Mouse (Mus musculus): ENCODE measurements at regions not wholly inside any gene's neighbourhood (a gene's known extent, or its start where the extent isn't known, plus 50 kb on each side); places are given as distances from the start of the nearest gene placed in this dataset.

GRCm38 (mm10) chr16:64251155-64251554, 351.1 kb downstream of the Csnka2ip start:
- TF ChIP-seq CTCF (IDR thresholded peaks at IDR 0.05) (no peak), POLR2A (IDR thresholded peaks at IDR 0.05; ENCODE audit: insufficient read depth, low read depth, low read length) (no peak)

Data from heart, adult 2 months (tissue).